Mouse (Mus musculus): Measurements from ENCODE around the gene Akap9.

DNA sequence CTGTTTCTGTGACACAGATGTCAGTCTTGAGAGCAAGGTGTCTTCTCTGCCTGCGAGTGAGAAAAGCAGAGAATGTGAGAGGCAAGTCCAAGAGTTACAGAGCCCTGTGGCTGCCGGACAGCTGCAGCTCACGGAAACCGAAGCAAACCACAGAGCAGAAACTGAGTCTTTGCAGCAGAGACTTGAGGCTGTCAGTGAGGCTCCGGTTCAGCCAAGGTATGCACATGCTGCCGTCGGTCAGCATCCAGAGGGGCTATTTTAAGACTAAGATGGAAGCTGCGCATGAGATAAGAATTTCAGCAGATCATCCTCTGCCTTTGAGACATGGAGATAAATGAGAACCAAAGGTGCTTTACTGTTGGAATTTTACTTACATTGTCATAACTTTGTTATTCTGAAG is 48.3 kb downstream of the Akap9 start:
- TF ChIP-seq CTCF (IDR thresholded peaks at IDR 0.05; ENCODE audit: borderline replicate concordance, control insufficient read depth, extremely low read depth, insufficient read depth, low read length, poor library complexity) (no peak), POLR2A (IDR thresholded peaks at IDR 0.05; ENCODE audit: control insufficient read depth, extremely low read depth, insufficient read depth, low read length, poor library complexity) (no peak)
